Mouse (Mus musculus) thymus, adult 2 months (tissue): Measurements from ENCODE around the gene Lman2. TPM values are rescaled to one million over a fixed set of nuclear protein-coding genes. Genes with fewer than 3 reads are reported as not detected.
A peak's percentile ranks its signal among the peaks of the same experiment; 100 is the strongest.

ENCODE experiments used
- DNase-seq: peaks from one replicate; pipeline ENCODE4 v3.0.0; 2021
- H3K27ac ChIP-seq: fragments of 200-500 bp; 2 replicates; pipeline ENCODE4 v1.5.1; 2012; ENCODE audit warnings: low read length, control low read depth; ENCODE audit not compliant: control insufficient read depth, insufficient read depth
- H3K27me3 ChIP-seq: fragments of 200-500 bp; 2 replicates; pipeline ENCODE4 v1.6.1; 2012; ENCODE audit warnings: mild to moderate bottlenecking, low read length, moderate library complexity, mixed read lengths; ENCODE audit not compliant: control insufficient read depth, insufficient read depth
- H3K36me3 ChIP-seq: fragments of 200-500 bp; 2 replicates; pipeline ENCODE4 v1.6.1; 2012; ENCODE audit warnings: mild to moderate bottlenecking, low read length, moderate library complexity; ENCODE audit not compliant: control insufficient read depth, insufficient read depth
- H3K4me1 ChIP-seq: fragments of 200-500 bp; replicated peaks from 2 replicates; pipeline ENCODE4 v1.6.1; 2012; ENCODE audit warnings: low read length; ENCODE audit not compliant: control insufficient read depth, insufficient read depth
- H3K4me3 ChIP-seq: fragments of 200-500 bp; 2 replicates; pipeline ENCODE4 v1.5.1; 2012; ENCODE audit warnings: mild to moderate bottlenecking, low read length, control low read depth, moderate library complexity; ENCODE audit not compliant: control insufficient read depth, insufficient read depth
- CTCF ChIP-seq: fragments of 200-500 bp; IDR thresholded peaks from 2 replicates; pipeline ENCODE4 v1.5.1; 2012; ENCODE audit warnings: mild to moderate bottlenecking, control low read depth, low read length, moderate library complexity, borderline replicate concordance; ENCODE audit not compliant: control insufficient read depth, poor library complexity, insufficient read depth; ENCODE audit errors: extremely low read depth
- POLR2A ChIP-seq: fragments of 200-500 bp; IDR thresholded peaks from 2 replicates; pipeline ENCODE4 v1.6.1; 2012; ENCODE audit warnings: mild to moderate bottlenecking, low read length, control low read depth, moderate library complexity; ENCODE audit not compliant: control insufficient read depth, poor library complexity, insufficient read depth; ENCODE audit errors: extremely low read depth
- WGBS: fragments of 180-500 bp; shearing (Covaris S2); methylation state at CpG from one replicate; pipeline ENCODE4 v1.1.7; 2018; 5-methylcytosine and 5-hydroxymethylcytosine counted together
- polyA plus RNA-seq: library from polyadenylated mRNA; depleted of rRNA; stranded (reverse); fragments of >200 nt; gene quantifications from 2 replicates; pipeline ENCODE4 v1.2.3, GENCODE M21; 2012

The Lman2 gene
- polyA plus RNA-seq, 1 experiment = 139 TPM

- Histone ChIP-seq H3K4me3 (peak overlapping the region; percentile 57), H3K27me3 (no peaks in the 10 kb centered on the region), H3K36me3 (peaks cover 23% of the 10 kb centered on the region), H3K4me1 (peaks cover 33% of the 10 kb centered on the region), H3K27ac (no peak overlapping the region)
- TF ChIP-seq CTCF = no peak
- no peak for TF ChIP-seq POLR2A
- 93% methylated on average over 6 of the region's 6 CpGs for WGBS
- DNase-seq = no peak
These were observed 34.4 kb downstream of the Lman2 start for GRCm38 (mm10) chr13:55328171-55328570.

DNA sequence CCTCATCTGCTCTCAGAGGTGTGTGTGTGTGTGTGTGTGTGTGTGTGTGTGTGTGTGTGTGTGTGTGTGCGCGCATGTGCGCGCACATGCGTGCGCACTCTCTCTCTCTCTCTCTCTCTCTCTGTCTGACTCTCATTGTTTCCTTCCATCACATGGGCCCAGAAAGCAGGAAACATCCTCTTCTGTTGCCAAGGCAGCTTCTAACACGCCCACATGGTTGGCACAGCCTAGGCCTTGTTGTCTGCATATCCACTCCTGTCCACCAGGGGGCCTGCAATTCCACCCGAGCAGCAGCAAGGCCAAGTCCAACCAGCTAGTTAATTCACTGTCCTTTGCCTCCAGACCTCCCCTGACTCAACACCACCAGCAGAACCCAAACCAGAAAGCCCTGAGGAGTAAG lies 35.0 kb downstream of the Lman2 start:
- Histone ChIP-seq H3K27ac (no peak overlapping the region), H3K27me3 (no peaks in the 10 kb centered on the region), H3K4me1 (peaks cover 38% of the 10 kb centered on the region), H3K4me3 (no peak overlapping the region; the same call in 1 of the 2 replicates), H3K36me3 (peaks cover 24% of the 10 kb centered on the region)
- 7% methylated on average over 8 of the region's 8 CpGs for WGBS
- peak; percentile 90 for DNase-seq
- TF ChIP-seq CTCF = peak; percentile 91; the same call in 1 of the 2 replicates
- TF ChIP-seq POLR2A = no peak

- H3K27ac ChIP-seq = no peak overlapping the region
- peaks cover 24% of the 10 kb centered on the region for H3K36me3 ChIP-seq
- TF ChIP-seq CTCF = no peak
- TF ChIP-seq POLR2A = no peak
- no peaks in the 10 kb centered on the region for H3K27me3 ChIP-seq
- WGBS = 90% methylated on average over 4 of the region's 4 CpGs
- no peak for DNase-seq
- H3K4me3 ChIP-seq = no peak overlapping the region
- H3K4me1 ChIP-seq = peaks cover 40% of the 10 kb centered on the region
These were observed 35.4 kb downstream of the Lman2 start for GRCm38 (mm10) chr13:55327169-55327568.

DNA sequence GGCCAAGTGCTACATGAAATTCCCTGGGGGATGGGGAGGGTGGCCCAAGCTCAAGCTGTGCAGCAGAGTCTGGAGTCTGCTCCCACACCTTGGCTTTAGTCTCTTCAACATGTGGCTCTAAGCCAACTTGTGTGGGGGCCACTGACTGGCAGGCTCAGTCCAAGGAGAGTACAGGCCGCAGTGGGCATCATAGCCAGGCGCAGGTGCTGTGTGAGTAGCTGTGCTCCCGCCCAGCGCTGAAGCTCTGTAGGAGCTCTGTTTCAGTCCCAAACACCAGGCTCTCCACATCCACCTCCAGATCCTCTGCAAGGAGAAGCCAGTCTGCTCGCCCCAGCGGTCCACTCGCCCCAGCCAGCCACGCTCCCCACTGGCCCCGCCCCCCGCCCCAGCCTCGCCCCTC lies 37.0 kb downstream of the Lman2 start:
- Histone ChIP-seq H3K27ac (no peak overlapping the region), H3K27me3 (no peaks in the 10 kb centered on the region), H3K4me3 (no peak overlapping the region), H3K4me1 (peaks cover 45% of the 10 kb centered on the region), H3K36me3 (peaks cover 24% of the 10 kb centered on the region)
- no peak for TF ChIP-seq CTCF
- no peak for TF ChIP-seq POLR2A
- whole genome bisulfite sequencing = 97% methylated on average over 11 of the region's 11 CpGs
- no peak for DNase-seq

DNA sequence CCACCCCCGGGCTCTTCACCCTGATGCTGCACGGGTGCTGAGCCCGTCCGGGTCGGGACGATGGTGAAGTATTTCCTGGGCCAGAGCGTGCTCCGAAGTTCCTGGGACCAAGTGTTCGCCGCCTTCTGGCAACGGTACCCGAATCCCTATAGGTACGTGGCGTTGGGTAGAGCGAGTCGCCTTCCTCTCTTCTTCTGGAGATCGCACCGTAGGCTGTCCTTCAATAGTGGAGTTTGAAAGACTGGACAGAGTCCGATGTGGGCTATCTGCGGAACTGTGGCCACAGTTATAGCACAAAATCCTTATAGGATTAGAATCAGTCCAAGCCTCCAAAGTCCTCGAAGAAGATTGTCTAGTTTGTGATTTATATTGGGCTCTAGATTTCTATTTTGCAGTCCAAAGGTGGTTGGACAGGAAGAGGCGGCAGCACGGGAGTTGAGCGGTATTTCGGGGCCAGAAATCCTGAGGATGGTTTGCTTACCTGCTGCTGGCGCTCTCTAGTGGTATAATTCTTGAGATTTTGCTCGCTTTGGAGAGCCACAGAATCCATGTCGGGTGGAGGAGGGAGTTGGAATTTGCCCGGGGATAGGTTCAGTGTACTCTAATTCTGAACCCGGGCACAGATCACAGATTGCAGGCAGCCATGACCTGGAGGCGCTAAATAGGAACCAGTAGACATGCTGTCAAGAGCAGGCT lies 40.3 kb downstream of the Lman2 start:
- DNase-seq = peak; percentile 38

GRCm38 (mm10) chr13:55321434-55322129 lies 41.0 kb downstream of the Lman2 start, which contains the start of gene Rab24:
Gene Rab24 (minus strand): TSS chr13:55321946.
- peaks cover 20% of the 10 kb centered on the region for H3K4me1 ChIP-seq
- under 1% methylated on average over 72 of the region's 73 CpGs for WGBS
- H3K36me3 ChIP-seq = peaks cover 24% of the 10 kb centered on the region
- H3K4me3 ChIP-seq = peak within 1 kb of the TSS; percentile 76
- H3K27me3 ChIP-seq = no peaks in the 10 kb centered on the region
- 0 out of 2 replicates have a peak, but pooled peaks have one; percentile 32 for TF ChIP-seq CTCF
- peak; percentile 79; the same call in 1 of the 2 replicates for TF ChIP-seq POLR2A
- DNase-seq = peak; percentile 89
- H3K27ac ChIP-seq = peak within 1 kb of the TSS; percentile 9; the same call in 1 of the 2 replicates

More for the DNA sequence above, 40.3 kb downstream of the Lman2 start:
- Histone ChIP-seq H3K27ac (peak overlapping the region; percentile 9; the same call in 1 of the 2 replicates), H3K4me3 (peak overlapping the region; percentile 76), H3K4me1 (peaks cover 25% of the 10 kb centered on the region), H3K27me3 (no peaks in the 10 kb centered on the region), H3K36me3 (peaks cover 24% of the 10 kb centered on the region)
- WGBS = under 1% methylated on average over 31 of the region's 31 CpGs
- TF ChIP-seq POLR2A = no peak
- TF ChIP-seq CTCF = no peak
